Mouse (Mus musculus) intestine, postnatal 0 days (tissue): ENCODE results near the gene Hoxa11. TPM values are rescaled to one million over a fixed set of nuclear protein-coding genes. Genes with fewer than 3 reads are reported as not detected.

Experiments
- ATAC-seq: fragments of 200-750 bp; cut with Nextera tagmentation; 2 replicates; pipeline ENCODE4 v1.8.0; 2017; ENCODE audit warnings: mild to moderate bottlenecking, moderate TSS enrichment, moderate library complexity
- H3K27ac ChIP-seq: fragments of 300-500 bp; sonication (generic); 2 replicates; pipeline ENCODE4 v1.5.1; 2014; ENCODE audit warnings: mild to moderate bottlenecking, low read depth, low read length, moderate library complexity
- H3K27me3 ChIP-seq: fragments of 300-500 bp; sonication (generic); replicated peaks from 2 replicates; pipeline ENCODE4 v1.6.1; 2014; ENCODE audit warnings: low read length, mixed read lengths; ENCODE audit not compliant: control insufficient read depth, insufficient read depth
- H3K36me3 ChIP-seq: fragments of 300-500 bp; sonication (generic); 2 replicates; pipeline ENCODE4 v1.6.1; 2014; ENCODE audit warnings: mild to moderate bottlenecking, moderate library complexity; ENCODE audit not compliant: control insufficient read depth, insufficient read depth
- H3K4me1 ChIP-seq: fragments of 300-500 bp; sonication (generic); replicated peaks from 2 replicates; pipeline ENCODE4 v1.6.1; 2014; ENCODE audit warnings: antibody characterized with exemption, low read length, mixed read lengths; ENCODE audit not compliant: control insufficient read depth, insufficient read depth
- H3K4me2 ChIP-seq: fragments of 300-500 bp; sonication (generic); replicated peaks from 2 replicates; pipeline ENCODE4 v1.6.1; 2014; ENCODE audit warnings: low read depth, mild to moderate bottlenecking, moderate library complexity
- H3K4me3 ChIP-seq: fragments of 300-500 bp; sonication (generic); 2 replicates; pipeline ENCODE4 v1.5.1; 2014; ENCODE audit warnings: low read depth, low read length
- H3K9ac ChIP-seq: fragments of 300-500 bp; sonication (generic); 2 replicates; pipeline ENCODE4 v1.6.1; 2014; ENCODE audit warnings: mild to moderate bottlenecking, low read depth, low read length
- H3K9me3 ChIP-seq: fragments of 300-500 bp; sonication (generic); 2 replicates; pipeline ENCODE4 v1.6.1; 2016; ENCODE audit warnings: mixed run types; ENCODE audit not compliant: control insufficient read depth
- CTCF ChIP-seq: sonication (generic); IDR thresholded peaks from 2 replicates; pipeline ENCODE4 v1.5.1; 2016; ENCODE audit warnings: low read depth, mild to moderate bottlenecking, control low read depth, antibody characterized with exemption, moderate library complexity
- WGBS: fragments of 180-500 bp; shearing (Covaris S2); extraction: QIAGEN DNeasy Blood & Tissue Kit; methylation state at CpG from one replicate; pipeline ENCODE4 v1.1.7; 2014; 5-methylcytosine and 5-hydroxymethylcytosine counted together
- polyA plus RNA-seq: library from polyadenylated mRNA; unstranded; fragments of >200 nt; fragmentation: Nextera tagmentation; extraction: Ambion mirVana; gene quantifications from 2 replicates; pipeline ENCODE4 v1.2.1, GENCODE M21; 2015

The Hoxa11 gene
- polyA plus RNA-seq, 1 experiment from 2014 or later, result 1.1 TPM

GRCm38 (mm10) chr6:52235267-52235666 lies 10.3 kb downstream of the Hoxa11 start:
- ATAC-seq, result no peak
- Histone ChIP-seq H3K4me2 (peak overlapping the region; percentile 37; the same call in 1 of the 2 replicates), H3K9ac (no peak overlapping the region), H3K36me3 (no peaks in the 10 kb centered on the region), H3K4me3 (no peak overlapping the region), H3K4me1 (no peaks in the 10 kb centered on the region), H3K27ac (no peak overlapping the region), H3K27me3 (peaks cover 98% of the 10 kb centered on the region), H3K9me3 (no peaks in the 10 kb centered on the region)
- WGBS, result 39% methylated on average over 9 of the region's 9 CpGs
- no peak for TF ChIP-seq CTCF

GRCm38 (mm10) chr6:52234428-52235140 lies 11.0 kb downstream of the Hoxa11 start:
- no peak overlapping the region for H3K27ac ChIP-seq

GRCm38 (mm10) chr6:52233546-52234427 lies 11.8 kb downstream of the Hoxa11 start:
- Histone ChIP-seq H3K4me3 (peak overlapping the region; percentile 32), H3K9me3 (no peaks in the 10 kb centered on the region), H3K36me3 (no peaks in the 10 kb centered on the region), H3K4me2 (peak overlapping the region; percentile 37), H3K4me1 (no peaks in the 10 kb centered on the region), H3K27me3 (peaks cover 98% of the 10 kb centered on the region), H3K27ac (no peak overlapping the region), H3K9ac (peak overlapping the region; percentile 8; the same call in 1 of the 2 replicates)
- no peak for TF ChIP-seq CTCF
- 1% methylated on average over 60 of the region's 70 CpGs for whole genome bisulfite sequencing
- no peak for ATAC-seq

More at GRCm38 (mm10) chr6:52234428-52235140, 11.0 kb downstream of the Hoxa11 start:
- H3K4me1 ChIP-seq, result no peaks in the 10 kb centered on the region
- no peak for TF ChIP-seq CTCF
- peaks cover 98% of the 10 kb centered on the region for H3K27me3 ChIP-seq
- WGBS, result 3% methylated on average over 57 of the region's 68 CpGs
- H3K9ac ChIP-seq, result peak overlapping the region; percentile 8; the same call in 1 of the 2 replicates
- H3K9me3 ChIP-seq, result no peaks in the 10 kb centered on the region
- peak overlapping the region; percentile 32 for H3K4me3 ChIP-seq
- H3K4me2 ChIP-seq, result peak overlapping the region; percentile 37
- no peaks in the 10 kb centered on the region for H3K36me3 ChIP-seq
- ATAC-seq, result no peak

- no peak for ATAC-seq
- Histone ChIP-seq H3K4me2 (peak overlapping the region; percentile 35; the same call in 1 of the 2 replicates), H3K9ac (peak overlapping the region; percentile 27), H3K27me3 (peaks cover 97% of the 10 kb centered on the region), H3K4me3 (peak overlapping the region; percentile 32), H3K27ac (no peak overlapping the region), H3K9me3 (no peaks in the 10 kb centered on the region), H3K36me3 (no peaks in the 10 kb centered on the region), H3K4me1 (no peaks in the 10 kb centered on the region)
- no peak for TF ChIP-seq CTCF
- 3% methylated on average over 23 of the region's 23 CpGs for WGBS
Measured at GRCm38 (mm10) chr6:52232984-52233545, 12.5 kb downstream of the Hoxa11 start.

GRCm38 (mm10) chr6:52232568-52232965 lies 13.0 kb downstream of the Hoxa11 start:
- Histone ChIP-seq H3K36me3 (no peaks in the 10 kb centered on the region), H3K4me3 (peak overlapping the region; percentile 32), H3K9ac (peak overlapping the region; percentile 27), H3K9me3 (no peaks in the 10 kb centered on the region), H3K27ac (no peak overlapping the region), H3K4me2 (peak overlapping the region; percentile 35; the same call in 1 of the 2 replicates), H3K27me3 (peaks cover 97% of the 10 kb centered on the region), H3K4me1 (no peaks in the 10 kb centered on the region)
- no peak for ATAC-seq
- TF ChIP-seq CTCF, result no peak
- WGBS, result 2% methylated on average over 18 of the region's 18 CpGs
